Mouse (Mus musculus) granulocyte monocyte progenitor cell, adult 5-6 weeks (primary cell): Measurements from ENCODE around the gene Rab36. TPM values are rescaled to one million over a fixed set of nuclear protein-coding genes. Genes with fewer than 3 reads are reported as not detected.

ENCODE experiments used
- total RNA-seq, 2 experiments: library from RNA; stranded (forward) in 1 of 2; stranded (reverse) in 1 of 2; fragments of 200-712, 200-1000 nt in 1 of 2; fragments of >200 nt in 1 of 2; fragmentation: Nextera tagmentation in 1 of 2; gene quantifications; 2 replicates each; pipeline ENCODE4 v1.2.3; 2014 to 2017

Rab36 gene
- total RNA-seq, 2 experiments from 2014 or later = 2.1 TPM; not detected in 1

Other genes starting within 250 kb of the Rab36 start
- 0.19 TPM in 2 replicates for gene Gnaz, start 69.9 kb upstream of the Rab36 start, total RNA-seq (2014; fragmentation: Nextera tagmentation)
- gene Gnaz, start 69.9 kb upstream of the Rab36 start, total RNA-seq (2017) = 0.30 TPM in 1 of 2 replicates, not detected in the other
- gene Rsph14, start 4.5 kb upstream of the Rab36 start, total RNA-seq (2014; fragmentation: Nextera tagmentation) = not detected in 2 replicates
- not detected in 2 replicates for gene Rsph14, start 4.5 kb upstream of the Rab36 start, total RNA-seq (2017)
- gene Bcr, start 23.5 kb downstream of the Rab36 start, total RNA-seq (2014; fragmentation: Nextera tagmentation) = 28.1 and 32.0 TPM in 2 replicates
- 17.7 and 24.5 TPM in 2 replicates for gene Bcr, start 23.5 kb downstream of the Rab36 start, total RNA-seq (2017)
- 23.6 and 25.4 TPM in 2 replicates for gene Specc1l, start 175.0 kb downstream of the Rab36 start, total RNA-seq (2014; fragmentation: Nextera tagmentation)
- 26.3 and 29.8 TPM in 2 replicates for gene Specc1l, start 175.0 kb downstream of the Rab36 start, total RNA-seq (2017)